Mouse (Mus musculus) stomach, postnatal 0 days (tissue): ENCODE measurements at regions not wholly inside any gene's neighbourhood (a gene's known extent, or its start where the extent isn't known, plus 50 kb on each side); places are given as distances from the start of the nearest gene placed in this dataset.

Experiments
- ATAC-seq: fragments of 200-750 bp; cut with Nextera tagmentation; 2 replicates; pipeline ENCODE4 v1.8.0; 2017; ENCODE audit not compliant: low FRiP score, low TSS enrichment
- DNase-seq: peaks from one replicate; pipeline ENCODE4 v3.0.0-alpha.2; 2016; ENCODE audit warnings: low spot score
- H3K27ac ChIP-seq: fragments of 300-500 bp; sonication (generic); replicated peaks from 2 replicates; pipeline ENCODE4 v1.5.1; 2014; ENCODE audit warnings: mild to moderate bottlenecking, control low read depth
- H3K27me3 ChIP-seq: fragments of 300-500 bp; sonication (generic); 2 replicates; pipeline ENCODE4 v1.6.1; 2014; ENCODE audit warnings: low read length; ENCODE audit not compliant: control insufficient read depth, insufficient read depth
- H3K36me3 ChIP-seq: fragments of 300-500 bp; sonication (generic); 2 replicates; pipeline ENCODE4 v1.6.1; 2014; ENCODE audit warnings: low read length, mixed read lengths; ENCODE audit not compliant: control insufficient read depth, insufficient read depth
- H3K4me1 ChIP-seq: fragments of 300-500 bp; sonication (generic); replicated peaks from 2 replicates; pipeline ENCODE4 v1.6.1; 2014; ENCODE audit warnings: antibody characterized with exemption; ENCODE audit not compliant: control insufficient read depth, insufficient read depth
- H3K4me2 ChIP-seq: fragments of 300-500 bp; sonication (generic); replicated peaks from 2 replicates; pipeline ENCODE4 v1.6.1; 2014; ENCODE audit warnings: low read depth, mild to moderate bottlenecking, control low read depth, moderate library complexity
- H3K4me3 ChIP-seq: fragments of 300-500 bp; sonication (generic); 2 replicates; pipeline ENCODE4 v1.5.1; 2014; ENCODE audit warnings: low read depth, low read length, control low read depth
- H3K9ac ChIP-seq: fragments of 300-500 bp; sonication (generic); 2 replicates; pipeline ENCODE4 v1.6.1; 2014; ENCODE audit warnings: mild to moderate bottlenecking, low read length, control low read depth, mixed read lengths
- H3K9me3 ChIP-seq: fragments of 300-500 bp; sonication (generic); 2 replicates; pipeline ENCODE4 v1.6.1; 2016; ENCODE audit warnings: low read length; ENCODE audit not compliant: control insufficient read depth
- CTCF ChIP-seq: IDR thresholded peaks from 2 replicates; pipeline ENCODE4 v1.5.1; 2016; ENCODE audit warnings: antibody characterized with exemption, low read depth, mild to moderate bottlenecking, moderate library complexity
- EP300 ChIP-seq: optimal IDR thresholded peaks from 2 replicates; pipeline ENCODE3; 2016; ENCODE audit warnings: antibody characterized with exemption
- WGBS: fragments of 180-500 bp; shearing (Covaris S2); extraction: QIAGEN DNeasy Blood & Tissue Kit; methylation state at CpG from one replicate; pipeline ENCODE4 v1.1.7; 2014; 5-methylcytosine and 5-hydroxymethylcytosine counted together

GRCm38 (mm10) chr16:71963579-71963978, 344.5 kb upstream of the Robo1 start:
- no peak overlapping the region for H3K27ac ChIP-seq
- no peak for ATAC-seq
- H3K4me3 ChIP-seq = no peak overlapping the region
- H3K4me2 ChIP-seq = no peak overlapping the region
- TF ChIP-seq CTCF (no peak), EP300 (no peak)
- no peaks in the 10 kb centered on the region for H3K36me3 ChIP-seq
- no peaks in the 10 kb centered on the region for H3K27me3 ChIP-seq
- H3K9me3 ChIP-seq = no peaks in the 10 kb centered on the region
- H3K9ac ChIP-seq = no peak overlapping the region
- no peaks in the 10 kb centered on the region for H3K4me1 ChIP-seq
- no peak for DNase-seq

- H3K9me3 ChIP-seq = no peaks in the 10 kb centered on the region
- no peak for ATAC-seq
- no peak overlapping the region for H3K27ac ChIP-seq
- H3K4me3 ChIP-seq = no peak overlapping the region
- H3K27me3 ChIP-seq = no peaks in the 10 kb centered on the region
- H3K9ac ChIP-seq = no peak overlapping the region
- 74% methylated on average over 2 of the region's 2 CpGs for WGBS
- TF ChIP-seq CTCF = no peak
- no peak for TF ChIP-seq EP300
- DNase-seq = no peak
- no peaks in the 10 kb centered on the region for H3K36me3 ChIP-seq
- no peak overlapping the region for H3K4me2 ChIP-seq
- no peaks in the 10 kb centered on the region for H3K4me1 ChIP-seq
Observed at GRCm38 (mm10) chr16:71973811-71974210, 334.3 kb upstream of the Robo1 start.

- no peak for ATAC-seq
Observed at GRCm38 (mm10) chr16:71997634-71998278, 310.4 kb upstream of the Robo1 start.

GRCm38 (mm10) chr16:72027404-72028215, 280.5 kb upstream of the Robo1 start:
- TF ChIP-seq CTCF = no peak; the same call in 1 of the 2 replicates
- no peak for TF ChIP-seq EP300
- WGBS = 3% methylated on average over 27 of the region's 27 CpGs
- Histone ChIP-seq H3K9me3 (no peaks in the 10 kb centered on the region), H3K4me1 (no peaks in the 10 kb centered on the region), H3K27me3 (no peaks in the 10 kb centered on the region), H3K36me3 (no peaks in the 10 kb centered on the region), H3K4me2 (peak overlapping the region; percentile 56), H3K27ac (no peak overlapping the region), H3K4me3 (peak overlapping the region; percentile 28), H3K9ac (no peak overlapping the region)
- no peak for ATAC-seq
- DNase-seq = peak; percentile 13

More at GRCm38 (mm10) chr16:71997634-71998278, 310.4 kb upstream of the Robo1 start:
- no peak for TF ChIP-seq EP300
- TF ChIP-seq CTCF = no peak
- no peak overlapping the region for H3K9ac ChIP-seq
- H3K9me3 ChIP-seq = no peaks in the 10 kb centered on the region
- H3K4me3 ChIP-seq = no peak overlapping the region
- no peaks in the 10 kb centered on the region for H3K27me3 ChIP-seq
- H3K27ac ChIP-seq = no peak overlapping the region
- H3K4me2 ChIP-seq = no peak overlapping the region
- 92% methylated on average over 3 of the region's 3 CpGs for WGBS
- H3K36me3 ChIP-seq = no peaks in the 10 kb centered on the region
- DNase-seq = no peak
- H3K4me1 ChIP-seq = no peaks in the 10 kb centered on the region

GRCm38 (mm10) chr16:72028216-72028610, 279.9 kb upstream of the Robo1 start:
- Histone ChIP-seq H3K4me3 (peak overlapping the region; percentile 28), H3K27ac (no peak overlapping the region), H3K4me2 (peak overlapping the region; percentile 56), H3K9ac (no peak overlapping the region), H3K36me3 (no peaks in the 10 kb centered on the region), H3K9me3 (no peaks in the 10 kb centered on the region), H3K4me1 (no peaks in the 10 kb centered on the region), H3K27me3 (no peaks in the 10 kb centered on the region)
- WGBS = 8% methylated on average over 6 of the region's 6 CpGs
- TF ChIP-seq EP300 = no peak
- no peak for TF ChIP-seq CTCF
- DNase-seq (no peak), ATAC-seq (no peak)

GRCm38 (mm10) chr16:72028798-72029197, 279.3 kb upstream of the Robo1 start:
- Histone ChIP-seq H3K36me3 (no peaks in the 10 kb centered on the region), H3K27ac (no peak overlapping the region), H3K4me2 (peak overlapping the region; percentile 56), H3K9me3 (no peaks in the 10 kb centered on the region), H3K9ac (no peak overlapping the region), H3K4me3 (peak overlapping the region; percentile 28), H3K4me1 (no peaks in the 10 kb centered on the region), H3K27me3 (no peaks in the 10 kb centered on the region)
- DNase-seq (peak; percentile 14), ATAC-seq (no peak)
- TF ChIP-seq CTCF = no peak
- no peak for TF ChIP-seq EP300
- 2% methylated on average over 17 of the region's 18 CpGs for WGBS
